Mouse (Mus musculus): ENCODE measurements around the gene Sirt1. TPM values are rescaled to one million over a fixed set of nuclear protein-coding genes. Genes with fewer than 3 reads are reported as not detected.

The Sirt1 gene
- 2.3 and 3.4 TPM in 2 replicates for polyA plus RNA-seq (2015; fragmentation: Nextera tagmentation; extraction: Ambion mirVana)

DNA sequence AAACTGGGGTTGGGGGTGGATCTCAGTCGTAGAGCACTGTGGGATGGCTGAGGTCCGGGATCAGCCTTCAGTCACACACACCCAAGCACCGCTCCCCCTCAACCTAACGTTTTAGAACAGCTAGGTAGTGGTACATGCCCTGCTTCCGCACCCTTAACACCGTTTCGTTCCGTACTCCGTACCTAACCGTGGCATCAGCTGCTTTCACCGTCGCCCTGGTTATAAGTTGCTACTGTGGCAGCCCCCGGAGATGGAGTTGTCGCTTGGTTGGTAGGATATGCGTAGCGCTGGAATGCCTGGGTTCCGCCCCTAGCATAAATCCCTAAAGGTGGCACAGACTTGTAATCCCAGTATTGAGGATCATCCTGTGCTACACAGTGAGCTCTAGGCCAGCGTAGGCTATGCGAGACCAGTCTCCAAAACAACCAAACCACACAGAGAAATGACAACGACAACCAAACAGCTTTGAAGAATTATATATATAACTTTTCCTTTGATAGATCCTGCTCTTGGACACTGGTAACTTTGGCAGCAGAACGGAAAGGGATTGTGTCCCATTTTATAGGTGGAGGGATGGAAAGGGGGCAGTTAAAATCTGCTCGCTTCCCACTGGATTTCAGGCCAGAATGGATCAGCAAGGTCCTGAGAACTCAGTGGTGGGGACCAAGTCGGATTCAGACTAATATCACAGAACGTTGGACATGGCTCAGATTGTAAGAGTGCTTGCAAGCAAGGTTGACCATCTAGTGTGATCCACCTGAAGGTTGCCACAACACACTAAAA is at the start of gene Sirt1:
TSS of gene Sirt1 (minus strand) at position 207 of the 783 bp plus-strand sequence.
- no peaks in the 10 kb centered on the region for H3K36me3 ChIP-seq (ENCODE audit: control insufficient read depth, insufficient read depth, low read length)
- ATAC-seq, result no peak
- H3K9me3 ChIP-seq (ENCODE audit: control insufficient read depth, low read length), result no peaks in the 10 kb centered on the region
- H3K27ac ChIP-seq (ENCODE audit: low read depth, low read length), result peak within 1 kb of the TSS; percentile 74
- no peaks in the 10 kb centered on the region; the same call in 1 of the 2 replicates for H3K27me3 ChIP-seq (replicated peaks; ENCODE audit: control insufficient read depth, insufficient read depth, low read length)
- peak within 1 kb of the TSS; percentile 71 for H3K4me2 ChIP-seq (ENCODE audit: low read length)
- H3K9ac ChIP-seq (ENCODE audit: low read depth, low read length), result peak within 1 kb of the TSS; percentile 73
- peak within 1 kb of the TSS; percentile 62 for H3K4me3 ChIP-seq (ENCODE audit: low read length)
- peaks cover 9% of the 10 kb centered on the region for H3K4me1 ChIP-seq (ENCODE audit: control insufficient read depth, insufficient read depth, low read depth, low read length)
- 7% methylated on average over 24 of the region's 24 CpGs for WGBS

- WGBS, result under 1% methylated on average over 55 of the region's 55 CpGs
- peak; percentile 95 for ATAC-seq
- H3K27ac ChIP-seq (ENCODE audit: low read depth, low read length), result peak within 1 kb of the TSS; percentile 83
Observed at GRCm38 (mm10) chr10:63429785-63430305, 48.3 kb upstream of the Sirt1 start, which contains the start of gene Ctnna3. Gene Ctnna3, plus strand, starts transcription at chr10:63430098.

DNA sequence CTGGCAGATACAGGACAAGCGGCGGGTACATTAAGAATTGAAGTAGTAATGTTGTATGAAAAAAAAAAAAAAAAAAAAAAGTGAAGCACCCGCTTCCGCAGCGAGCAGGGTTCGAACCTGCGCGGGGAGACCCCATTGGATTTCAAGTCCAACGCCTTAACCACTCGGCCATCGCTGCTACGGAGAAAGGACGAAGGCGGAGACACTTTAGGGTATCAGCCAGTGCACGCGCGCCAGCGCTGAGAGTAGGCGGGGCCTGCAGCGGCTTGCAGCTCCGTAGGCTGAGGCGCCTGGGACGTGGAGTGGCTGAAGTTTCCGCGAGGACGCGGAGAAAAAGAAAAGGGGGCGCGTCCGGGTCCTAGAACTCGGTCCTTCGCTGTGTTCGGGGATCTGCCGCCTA is 47.9 kb upstream of the Sirt1 start:
- peak overlapping the region; percentile 83 for H3K27ac ChIP-seq (ENCODE audit: low read depth, low read length)
- peak overlapping the region; percentile 88 for H3K4me3 ChIP-seq (ENCODE audit: low read length)
- WGBS, result under 1% methylated on average over 30 of the region's 34 CpGs
- ATAC-seq, result peak; percentile 93
- no peaks in the 10 kb centered on the region for H3K36me3 ChIP-seq (ENCODE audit: control insufficient read depth, insufficient read depth, low read length)
- peak overlapping the region; percentile 77 for H3K9ac ChIP-seq (ENCODE audit: low read depth, low read length)
- peak overlapping the region; percentile 93 for H3K4me2 ChIP-seq (ENCODE audit: low read length)
- H3K9me3 ChIP-seq (ENCODE audit: control insufficient read depth, low read length), result no peaks in the 10 kb centered on the region
- H3K4me1 ChIP-seq (ENCODE audit: control insufficient read depth, insufficient read depth, low read depth, low read length), result no peaks in the 10 kb centered on the region
- no peaks in the 10 kb centered on the region for H3K27me3 ChIP-seq (replicated peaks; ENCODE audit: control insufficient read depth, insufficient read depth, low read length)

More at GRCm38 (mm10) chr10:63429785-63430305, 48.3 kb upstream of the Sirt1 start, which contains the start of gene Ctnna3:
- H3K36me3 ChIP-seq (ENCODE audit: control insufficient read depth, insufficient read depth, low read length), result no peaks in the 10 kb centered on the region
- no peaks in the 10 kb centered on the region for H3K4me1 ChIP-seq (ENCODE audit: control insufficient read depth, insufficient read depth, low read depth, low read length)
- H3K27me3 ChIP-seq (replicated peaks; ENCODE audit: control insufficient read depth, insufficient read depth, low read length), result no peaks in the 10 kb centered on the region
- H3K4me3 ChIP-seq (ENCODE audit: low read length), result peak within 1 kb of the TSS; percentile 88
- peak within 1 kb of the TSS; percentile 93 for H3K4me2 ChIP-seq (ENCODE audit: low read length)
- H3K9me3 ChIP-seq (ENCODE audit: control insufficient read depth, low read length), result no peaks in the 10 kb centered on the region
- H3K9ac ChIP-seq (ENCODE audit: low read depth, low read length), result peak within 1 kb of the TSS; percentile 77

DNA sequence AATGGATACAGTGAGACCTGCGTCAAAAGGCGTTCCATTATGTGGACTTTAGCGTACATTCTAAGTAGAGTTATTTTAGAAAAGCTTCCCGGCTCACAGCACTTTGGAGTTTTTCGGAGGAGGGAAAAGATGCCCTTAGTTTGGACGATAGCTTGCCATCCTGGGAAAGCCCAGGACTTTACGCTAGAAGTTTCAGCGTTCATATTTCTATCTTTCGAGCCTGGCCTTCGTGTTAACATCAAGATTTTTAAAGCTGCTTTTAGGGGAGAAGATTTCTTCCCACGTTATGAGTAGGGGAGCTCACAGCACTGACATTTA is 47.5 kb upstream of the Sirt1 start:
- ATAC-seq, result 0 out of 2 replicates have a peak, but pooled peaks have one; percentile 0
- Histone ChIP-seq H3K4me3 (ENCODE audit: low read length) (peak overlapping the region; percentile 88), H3K4me2 (ENCODE audit: low read length) (peak overlapping the region; percentile 93), H3K9me3 (ENCODE audit: control insufficient read depth, low read length) (no peaks in the 10 kb centered on the region), H3K27me3 (replicated peaks; ENCODE audit: control insufficient read depth, insufficient read depth, low read length) (no peaks in the 10 kb centered on the region), H3K4me1 (ENCODE audit: control insufficient read depth, insufficient read depth, low read depth, low read length) (no peaks in the 10 kb centered on the region), H3K9ac (ENCODE audit: low read depth, low read length) (peak overlapping the region; percentile 54), H3K27ac (ENCODE audit: low read depth, low read length) (no peak overlapping the region), H3K36me3 (ENCODE audit: control insufficient read depth, insufficient read depth, low read length) (no peaks in the 10 kb centered on the region)
- WGBS, result 1% methylated on average over 11 of the region's 11 CpGs

DNA sequence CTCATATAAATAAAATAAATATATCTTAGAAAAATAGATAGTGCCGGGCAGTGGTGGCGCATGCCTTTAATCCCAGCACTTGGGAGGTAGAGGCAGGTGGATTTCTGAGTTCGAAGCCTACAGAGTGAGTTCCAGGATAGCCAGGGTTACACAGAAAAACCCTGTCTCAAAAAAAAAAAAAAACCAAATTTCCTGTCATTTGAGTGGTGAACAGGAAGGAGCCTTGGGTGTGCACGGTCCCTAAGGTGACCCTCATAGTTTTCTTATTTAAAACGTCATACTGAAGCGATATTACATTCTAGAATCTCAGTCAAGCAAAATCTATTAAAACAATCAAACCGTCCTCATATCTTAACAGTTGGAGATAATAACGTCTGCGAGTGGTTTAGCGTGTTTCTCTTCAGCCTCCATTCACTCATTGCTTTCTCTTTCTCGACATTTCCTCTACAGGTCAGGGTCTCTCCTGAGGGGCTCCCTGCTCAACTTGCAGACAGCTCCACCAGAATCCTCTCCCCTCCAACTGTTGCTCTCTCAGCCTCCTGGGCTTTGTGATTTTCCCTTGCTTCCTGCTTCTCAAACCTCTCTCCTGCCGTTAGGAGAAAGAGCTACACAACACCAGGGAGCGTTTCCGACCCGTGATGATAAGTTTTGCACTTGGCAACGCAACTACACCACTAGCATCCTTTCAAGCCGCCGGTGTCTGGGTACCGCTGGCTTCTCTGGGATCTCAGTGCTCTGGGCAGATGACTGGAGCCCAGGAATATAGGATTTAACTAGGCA is 46.9 kb upstream of the Sirt1 start:
- Histone ChIP-seq H3K4me3 (ENCODE audit: low read length) (peak overlapping the region; percentile 88), H3K9ac (ENCODE audit: low read depth, low read length) (peak overlapping the region; percentile 54), H3K27me3 (replicated peaks; ENCODE audit: control insufficient read depth, insufficient read depth, low read length) (no peaks in the 10 kb centered on the region), H3K9me3 (ENCODE audit: control insufficient read depth, low read length) (no peaks in the 10 kb centered on the region), H3K27ac (ENCODE audit: low read depth, low read length) (0 out of 2 replicates have a peak overlapping the region, but pooled peaks have one; percentile 3), H3K4me1 (ENCODE audit: control insufficient read depth, insufficient read depth, low read depth, low read length) (no peaks in the 10 kb centered on the region), H3K36me3 (ENCODE audit: control insufficient read depth, insufficient read depth, low read length) (no peaks in the 10 kb centered on the region), H3K4me2 (ENCODE audit: low read length) (peak overlapping the region; percentile 93)
- 24% methylated on average over 19 of the region's 19 CpGs for WGBS
- ATAC-seq, result no peak

GRCm38 (mm10) chr10:63427146-63427545 is 45.6 kb upstream of the Sirt1 start:
- no peak overlapping the region for H3K4me2 ChIP-seq (ENCODE audit: low read length)
- no peaks in the 10 kb centered on the region for H3K4me1 ChIP-seq (ENCODE audit: control insufficient read depth, insufficient read depth, low read depth, low read length)
- ATAC-seq, result no peak
- 83% methylated on average over 8 of the region's 8 CpGs for WGBS
- H3K4me3 ChIP-seq (ENCODE audit: low read length), result no peak overlapping the region
- H3K9ac ChIP-seq (ENCODE audit: low read depth, low read length), result no peak overlapping the region
- no peaks in the 10 kb centered on the region for H3K36me3 ChIP-seq (ENCODE audit: control insufficient read depth, insufficient read depth, low read length)
- no peaks in the 10 kb centered on the region for H3K27me3 ChIP-seq (replicated peaks; ENCODE audit: control insufficient read depth, insufficient read depth, low read length)
- no peak overlapping the region for H3K27ac ChIP-seq (ENCODE audit: low read depth, low read length)
- no peaks in the 10 kb centered on the region for H3K9me3 ChIP-seq (ENCODE audit: control insufficient read depth, low read length)

- H3K9ac ChIP-seq (ENCODE audit: low read depth, low read length), result no peak overlapping the region
- ATAC-seq, result no peak
- H3K27ac ChIP-seq (ENCODE audit: low read depth, low read length), result no peak overlapping the region
- no peaks in the 10 kb centered on the region for H3K9me3 ChIP-seq (ENCODE audit: control insufficient read depth, low read length)
- no peak overlapping the region for H3K4me2 ChIP-seq (ENCODE audit: low read length)
- no peaks in the 10 kb centered on the region for H3K36me3 ChIP-seq (ENCODE audit: control insufficient read depth, insufficient read depth, low read length)
- no peak overlapping the region for H3K4me3 ChIP-seq (ENCODE audit: low read length)
- H3K4me1 ChIP-seq (ENCODE audit: control insufficient read depth, insufficient read depth, low read depth, low read length), result no peaks in the 10 kb centered on the region
- H3K27me3 ChIP-seq (replicated peaks; ENCODE audit: control insufficient read depth, insufficient read depth, low read length), result no peaks in the 10 kb centered on the region
Observed at GRCm38 (mm10) chr10:63424475-63424814, 42.9 kb upstream of the Sirt1 start.

- ATAC-seq, result no peak
- Histone ChIP-seq H3K36me3 (ENCODE audit: control insufficient read depth, insufficient read depth, low read length) (no peaks in the 10 kb centered on the region), H3K9ac (ENCODE audit: low read depth, low read length) (no peak overlapping the region), H3K4me1 (ENCODE audit: control insufficient read depth, insufficient read depth, low read depth, low read length) (no peaks in the 10 kb centered on the region), H3K4me3 (ENCODE audit: low read length) (no peak overlapping the region), H3K27me3 (replicated peaks; ENCODE audit: control insufficient read depth, insufficient read depth, low read length) (no peaks in the 10 kb centered on the region), H3K4me2 (ENCODE audit: low read length) (no peak overlapping the region), H3K27ac (ENCODE audit: low read depth, low read length) (no peak overlapping the region), H3K9me3 (ENCODE audit: control insufficient read depth, low read length) (no peaks in the 10 kb centered on the region)
- 87% methylated on average over 9 of the region's 9 CpGs for WGBS
Observed at GRCm38 (mm10) chr10:63423591-63424474, 42.3 kb upstream of the Sirt1 start.
